In genomic region chr13:102352073-102352854, GRCm38 (mm10) we compare ENCODE assay signal across 8 mouse cellular contexts.
A peak's percentile ranks its signal among the peaks of the same experiment; 100 is the strongest.
DNase-seq lines count a peak whose midpoint lies in the region; ATAC-seq and TF ChIP-seq lines count a peak whose summit lies in the region.
"Had no signal": no experiment of that assay in that cellular context is flagged by ENCODE, and none has a peak within 500 bp of the region (broad histone marks: within the 10 kb centered on the region; RNA-seq: fewer than 3 reads in every experiment).

No protein-coding gene starts in this region.

- H3K4me2 ChIP-seq in kidney, embryonic 14.5 days (replicated peaks; ENCODE audit: low read depth, low read length) = no peak overlapping the region
- no peak overlapping the region for H3K4me2 ChIP-seq in hindbrain, embryonic 14.5 days (replicated peaks)

- H3K4me1 ChIP-seq in kidney, embryonic 14.5 days (ENCODE audit: control insufficient read depth, insufficient read depth, low read length) = no peaks in the 10 kb centered on the region
- no peaks in the 10 kb centered on the region for H3K4me1 ChIP-seq in hindbrain, embryonic 14.5 days (replicated peaks; ENCODE audit: control insufficient read depth, insufficient read depth, low read length)

- no peaks in the 10 kb centered on the region for H3K36me3 ChIP-seq in kidney, embryonic 14.5 days (ENCODE audit: control insufficient read depth, insufficient read depth, low read length)
- H3K36me3 ChIP-seq in hindbrain, embryonic 14.5 days (replicated peaks; ENCODE audit: control insufficient read depth, insufficient read depth) = no peaks in the 10 kb centered on the region

- no peak overlapping the region for H3K9ac ChIP-seq in kidney, embryonic 14.5 days (ENCODE audit: low read depth, low read length)
- no peak overlapping the region for H3K9ac ChIP-seq in hindbrain, embryonic 14.5 days

- no peak for ATAC-seq in kidney, embryonic 14.5 days (ENCODE audit: low FRiP score, low TSS enrichment)
- ATAC-seq in hindbrain, embryonic 14.5 days (ENCODE audit: low FRiP score) = no peak

- TF ChIP-seq CTCF in gastrocnemius, adult 2 months (IDR thresholded peaks at IDR 0.05) = no peak

- H3K27ac ChIP-seq in kidney, embryonic 14.5 days (ENCODE audit: low read depth, low read length) = no peak overlapping the region
- H3K27ac ChIP-seq in gastrocnemius, adult 2 months = peak overlapping the region; percentile 78
- H3K27ac ChIP-seq in hindbrain, embryonic 14.5 days = no peak overlapping the region

- intact Hi-C loops in gastrocnemius, adult 2 months (cut with DNase I) = loop anchor here (2.0 kb wide), 1 partner anchor 45 kb away; no protein-coding TSS in a partner anchor

- no peaks in the 10 kb centered on the region for H3K27me3 ChIP-seq in kidney, embryonic 14.5 days (ENCODE audit: control insufficient read depth, insufficient read depth, low read length)
- H3K27me3 ChIP-seq in hindbrain, embryonic 14.5 days (ENCODE audit: control insufficient read depth, insufficient read depth, low read length) = no peaks in the 10 kb centered on the region

- peak; percentile 29 for DNase-seq in kidney, postnatal 10 days
- peak; percentile 3 for DNase-seq in Muller cell, postnatal 12 days (ENCODE audit: inconsistent ontology term)
- DNase-seq in gastrocnemius, adult 2 months = peak; percentile 76
- DNase-seq in lung, postnatal 14 days = peak; percentile 21
- DNase-seq in spleen, postnatal 10 days (ENCODE audit: low spot score in 2 of 2) = no peak
- no peak for DNase-seq in hindbrain, embryonic 14.5 days (ENCODE audit: low spot score)
- DNase-seq: layer of hippocampus, adult 9-11 months had no signal

- H3K9me3 ChIP-seq in kidney, embryonic 14.5 days (ENCODE audit: control insufficient read depth, low read length) = no peaks in the 10 kb centered on the region
- no peaks in the 10 kb centered on the region for H3K9me3 ChIP-seq in hindbrain, embryonic 14.5 days (ENCODE audit: control insufficient read depth, low read length)

- WGBS in kidney, embryonic 14.5 days = 66% methylated on average over 10 of the region's 10 CpGs
- 76% methylated on average over 10 of the region's 10 CpGs for WGBS in hindbrain, embryonic 14.5 days

- no peak overlapping the region for H3K4me3 ChIP-seq in kidney, embryonic 14.5 days (ENCODE audit: low read length)
- no peak overlapping the region; the same call in 1 of the 2 replicates for H3K4me3 ChIP-seq in gastrocnemius, adult 2 months
- no peak overlapping the region for H3K4me3 ChIP-seq in hindbrain, embryonic 14.5 days (replicated peaks; ENCODE audit: low read length)

Comparison
In these comparisons a context has a peak if more than half of its experiments do, and no peak if none do; other contexts are left out.
1. DNase-seq: peak in kidney, postnatal 10 days (single experiment), Muller cell, postnatal 12 days (single experiment), gastrocnemius, adult 2 months (single experiment) and lung, postnatal 14 days (single experiment); none in spleen, postnatal 10 days (0 of 2) and hindbrain, embryonic 14.5 days (single experiment).